Mouse (Mus musculus) ES-E14 (cell line): ENCODE measurements at regions not wholly inside any gene's neighbourhood (a gene's known extent, or its start where the extent isn't known, plus 50 kb on each side); places are given as distances from the start of the nearest gene placed in this dataset.

ENCODE experiments used
- DNase-seq: peaks from one replicate; pipeline ENCODE4 v3.0.0-alpha.2; 2013; ENCODE audit warnings: low read depth, low spot score
- H3K27ac ChIP-seq: 2 replicates; pipeline ENCODE4 v1.5.1; 2012; ENCODE audit warnings: low read depth, mild to moderate bottlenecking, low read length, moderate library complexity, mixed read lengths; ENCODE audit not compliant: poor library complexity, insufficient read depth, severe bottlenecking
- H3K36me3 ChIP-seq: 2 replicates; pipeline ENCODE4 v1.6.1; 2012; ENCODE audit warnings: mild to moderate bottlenecking, low read length, moderate library complexity, mixed read lengths; ENCODE audit not compliant: control insufficient read depth, poor library complexity, insufficient read depth, severe bottlenecking
- H3K4me1 ChIP-seq, 2 experiments: fragments of 150-350 bp in 1 of 2; sonication (generic) in 1 of 2; 2 replicates each; pipeline ENCODE4 v1.6.1; 2012; ENCODE audit warnings: low read length in 2 of 2, mild to moderate bottlenecking in 1 of 2, mixed read lengths in 1 of 2; ENCODE audit not compliant: control insufficient read depth in 2 of 2, insufficient read depth in 2 of 2, poor library complexity in 1 of 2
- H3K4me3 ChIP-seq, 2 experiments: fragments of 150-350 bp in 1 of 2; sonication (generic) in 1 of 2; 2 replicates each; pipeline ENCODE4 v1.5.1; 2012; ENCODE audit warnings: low read length in 2 of 2, low read depth in 1 of 2, mild to moderate bottlenecking in 1 of 2, mixed read lengths in 1 of 2; ENCODE audit not compliant: insufficient read depth in 1 of 2, poor library complexity in 1 of 2, severe bottlenecking in 1 of 2
- H3K9ac ChIP-seq: 2 replicates; pipeline ENCODE4 v1.6.1; 2012; ENCODE audit warnings: low read depth, mild to moderate bottlenecking, low read length, mixed read lengths; ENCODE audit not compliant: poor library complexity, insufficient read depth, severe bottlenecking
- H3K9me3 ChIP-seq: fragments of 150-350 bp; sonication (generic); 2 replicates; pipeline ENCODE4 v1.6.1; 2012; ENCODE audit warnings: low read depth, mild to moderate bottlenecking, low read length; ENCODE audit not compliant: control insufficient read depth, insufficient read depth
- CHD2 ChIP-seq: IDR thresholded peaks from 2 replicates; pipeline ENCODE4 v1.6.1; 2014; ENCODE audit warnings: mild to moderate bottlenecking, low read depth, low read length, inconsistent platforms
- HCFC1 ChIP-seq: IDR thresholded peaks from 2 replicates; pipeline ENCODE4 v1.6.1; 2012; ENCODE audit warnings: low read length, inconsistent platforms, borderline replicate concordance; ENCODE audit not compliant: insufficient read depth
- MAFK ChIP-seq: IDR thresholded peaks from 2 replicates; pipeline ENCODE4 v1.6.1; 2014; ENCODE audit warnings: mild to moderate bottlenecking, low read depth, low read length, inconsistent platforms; ENCODE audit not compliant: insufficient read depth
- ZC3H11A ChIP-seq: IDR thresholded peaks from 2 replicates; pipeline ENCODE4 v1.6.1; 2012; ENCODE audit warnings: low read depth, mild to moderate bottlenecking, inconsistent platforms, low read length, borderline replicate concordance
- ZNF384 ChIP-seq: IDR thresholded peaks from 2 replicates; pipeline ENCODE4 v1.6.1; 2012; ENCODE audit warnings: low read depth, low read length, inconsistent platforms
- in situ Hi-C, 2 experiments: fragments of 600-800 bp; cut with MboI; formaldehyde crosslinking; loops; one replicate each; pipeline ENCODE4 v1.15.1; 2025; ENCODE audit warnings: low sequenced_read_pairs in 2 of 2, inconsistent platforms in 1 of 2; ENCODE audit not compliant: unreplicated experiment in 2 of 2

DNA sequence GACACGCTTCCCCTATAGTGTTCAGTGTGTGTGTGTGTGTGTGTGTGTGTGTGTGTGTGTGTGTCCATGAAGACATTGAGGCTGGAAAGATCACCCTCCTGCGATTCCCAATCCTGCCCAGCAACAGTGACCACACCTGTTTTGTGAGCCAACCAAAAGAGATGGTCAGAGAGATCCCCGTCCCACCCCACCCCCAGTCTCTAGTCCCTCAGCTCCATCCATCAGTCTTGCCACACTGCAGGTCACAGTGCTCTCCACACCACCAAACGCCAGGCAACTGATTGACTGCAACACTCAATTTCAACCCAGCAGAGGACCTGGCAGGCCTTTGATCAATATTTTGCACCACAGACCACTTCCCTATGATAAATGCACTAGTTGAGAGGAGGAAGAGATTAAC lies 530.0 kb upstream of the Kdm8 start:
- TF ChIP-seq CHD2: no peak
- Histone ChIP-seq H3K9ac (no peak overlapping the region), H3K36me3 (no peaks in the 10 kb centered on the region), H3K27ac (no peak overlapping the region), H3K4me3 (no peak overlapping the region), H3K4me1 (no peaks in the 10 kb centered on the region), H3K9me3 (no peaks in the 10 kb centered on the region)
- in situ Hi-C loops: no loop called here
- DNase-seq: no peak

DNA sequence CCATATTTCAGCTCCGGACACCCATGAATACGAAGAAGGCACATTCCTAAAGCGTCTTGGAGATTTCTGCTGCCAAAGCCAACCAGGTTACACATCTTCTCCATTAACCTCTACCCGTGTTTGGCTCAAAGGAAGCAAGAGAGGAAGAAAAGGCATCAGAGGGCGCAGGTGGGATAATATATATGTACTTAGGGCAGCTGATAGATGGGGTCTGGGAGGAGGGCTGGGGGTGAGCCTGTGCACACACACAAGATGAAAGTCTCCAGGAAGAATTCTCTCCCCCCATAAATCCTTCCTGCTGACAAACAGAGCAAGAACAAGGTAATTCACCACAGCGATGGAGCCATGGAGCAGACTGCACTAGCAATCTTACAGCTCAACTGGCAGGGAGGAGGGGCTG lies 529.5 kb upstream of the Kdm8 start:
- Histone ChIP-seq H3K36me3 (no peaks in the 10 kb centered on the region), H3K27ac (no peak overlapping the region), H3K9me3 (no peaks in the 10 kb centered on the region), H3K4me3 (no peak overlapping the region), H3K4me1 (no peaks in the 10 kb centered on the region), H3K9ac (no peak overlapping the region)
- no peak for DNase-seq
- no peak for TF ChIP-seq ZNF384
- no peak for TF ChIP-seq ZC3H11A
- TF ChIP-seq MAFK: no peak
- no peak for TF ChIP-seq CHD2
- TF ChIP-seq HCFC1: no peak
- in situ Hi-C loops: no loop called here

DNA sequence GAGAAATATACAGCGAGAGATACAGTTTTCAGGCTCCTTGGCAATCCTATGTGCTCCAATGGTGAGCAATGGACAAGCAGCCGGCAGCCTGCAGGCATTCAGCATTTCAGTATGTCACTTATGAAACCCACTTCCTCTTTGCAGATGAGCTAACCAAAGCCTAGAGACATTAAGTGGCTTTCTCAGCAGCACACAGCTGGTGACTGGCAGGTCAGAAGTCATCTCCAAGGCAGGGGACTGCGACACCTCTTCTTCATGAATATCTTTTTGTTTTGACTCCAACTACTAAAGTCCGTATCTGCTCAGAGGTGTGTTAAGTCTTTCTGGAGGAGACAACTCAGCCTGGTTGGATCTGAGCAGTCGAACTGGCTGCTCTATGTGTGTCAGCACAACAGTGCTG lies 528.8 kb upstream of the Kdm8 start:
- Histone ChIP-seq H3K36me3 (no peaks in the 10 kb centered on the region), H3K9ac (no peak overlapping the region), H3K9me3 (no peaks in the 10 kb centered on the region), H3K4me3 (no peak overlapping the region), H3K4me1 (no peaks in the 10 kb centered on the region), H3K27ac (no peak overlapping the region)
- in situ Hi-C loops: no loop called here
- TF ChIP-seq ZC3H11A (no peak), CHD2 (no peak), HCFC1 (no peak), MAFK (no peak), ZNF384 (no peak)
- DNase-seq: no peak

DNA sequence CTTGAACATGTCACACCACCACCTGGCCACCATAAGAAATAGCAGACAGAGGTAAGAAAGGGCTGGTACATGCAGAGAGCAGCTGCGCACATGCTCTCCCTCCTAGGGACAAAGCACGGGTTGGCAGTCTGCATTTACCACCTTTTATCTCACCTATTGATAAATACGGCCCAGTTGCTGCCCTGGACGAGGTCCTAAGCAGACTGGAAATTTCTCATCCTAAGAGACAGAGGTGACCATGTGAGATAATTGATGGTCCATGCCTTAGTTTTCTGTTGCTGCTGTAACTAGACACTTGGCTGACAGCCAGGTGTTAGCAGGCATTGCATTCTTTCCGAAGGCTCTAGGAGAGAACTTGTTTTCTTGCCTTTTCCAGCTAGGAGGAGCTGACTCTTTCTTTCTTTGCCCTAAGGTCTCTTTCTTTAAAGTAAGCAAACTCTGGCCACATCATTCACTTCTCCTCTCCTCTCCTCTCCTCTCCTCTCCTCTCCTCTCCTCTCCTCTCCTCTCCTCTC lies 526.8 kb upstream of the Kdm8 start:
- no peak overlapping the region for H3K4me3 ChIP-seq
- no peaks in the 10 kb centered on the region for H3K36me3 ChIP-seq
- no peak overlapping the region for H3K27ac ChIP-seq
- H3K9me3 ChIP-seq: no peaks in the 10 kb centered on the region
- in situ Hi-C loops: no loop called here
- no peaks in the 10 kb centered on the region for H3K4me1 ChIP-seq
- TF ChIP-seq CHD2 (no peak), HCFC1 (no peak), MAFK (no peak), ZC3H11A (no peak), ZNF384 (no peak)
- no peak for DNase-seq
- no peak overlapping the region for H3K9ac ChIP-seq

DNA sequence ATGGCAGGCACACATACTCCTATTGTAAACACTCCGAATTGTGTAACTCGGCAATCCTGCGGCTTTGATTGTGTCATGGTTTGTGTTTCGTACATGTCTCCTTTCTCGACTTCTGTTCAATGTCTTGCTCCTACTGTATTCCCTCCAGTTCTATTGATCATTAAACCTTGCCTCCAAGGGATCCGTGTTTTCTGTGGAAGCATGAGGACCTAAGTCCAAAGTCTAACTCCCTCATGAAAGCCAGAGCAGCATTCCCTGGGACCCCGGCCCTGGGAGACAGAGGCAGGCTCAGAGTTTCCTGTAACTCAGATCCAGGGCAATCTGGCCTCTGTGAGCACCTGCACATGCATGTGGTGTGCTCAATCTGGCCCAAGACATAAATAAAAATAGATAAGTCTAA lies 521.7 kb upstream of the Kdm8 start:
- Histone ChIP-seq H3K27ac (no peak overlapping the region), H3K4me1 (no peaks in the 10 kb centered on the region), H3K36me3 (no peaks in the 10 kb centered on the region), H3K9me3 (no peaks in the 10 kb centered on the region), H3K4me3 (no peak overlapping the region), H3K9ac (no peak overlapping the region)
- TF ChIP-seq ZNF384: no peak
- no peak for TF ChIP-seq CHD2
- in situ Hi-C loops: no loop called here
- no peak for DNase-seq
